ENCODE assay signal across 8 mouse cellular contexts in the genomic region with DNA sequence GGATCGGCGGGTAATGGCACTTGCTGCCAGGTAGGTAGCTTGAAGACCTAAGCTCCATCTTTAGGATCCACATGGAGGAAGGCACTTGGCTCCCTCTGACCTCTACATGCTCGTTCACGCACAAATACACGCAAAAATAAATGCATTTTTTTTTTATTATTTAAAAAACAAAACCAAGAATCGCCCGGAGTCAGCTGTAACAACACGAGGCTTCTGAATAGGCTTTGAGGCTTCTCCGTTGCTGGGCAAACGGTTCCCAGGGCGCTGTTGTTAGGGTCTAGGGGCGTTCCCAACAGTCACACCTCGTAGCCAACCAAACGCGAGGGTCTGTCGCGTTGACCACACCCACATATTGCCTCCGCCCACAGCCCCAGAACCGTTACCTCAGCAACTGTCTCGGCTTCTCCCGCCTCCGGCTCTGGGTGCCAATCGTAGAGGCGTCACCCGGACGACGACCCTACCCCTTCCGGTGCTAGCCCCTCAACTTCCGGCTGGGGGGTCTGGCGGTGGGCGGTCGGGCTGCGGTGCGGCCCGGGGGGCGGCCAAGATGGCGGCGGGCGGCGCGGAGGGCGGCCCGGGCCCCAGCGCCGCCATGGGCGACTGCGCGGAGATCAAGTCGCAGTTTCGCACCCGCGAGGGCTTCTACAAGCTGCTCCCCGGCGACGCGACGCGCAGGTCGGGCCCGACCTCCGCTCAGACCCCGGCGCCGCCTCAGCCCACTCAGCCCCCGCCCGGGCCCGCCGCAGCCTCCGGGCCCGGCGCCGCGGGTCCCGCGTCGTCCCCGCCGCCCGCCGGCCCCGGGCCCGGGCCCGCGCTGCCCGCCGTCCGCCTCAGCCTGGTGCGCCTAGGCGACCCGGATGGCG. TPM values are rescaled to one million over a fixed set of nuclear protein-coding genes. Genes with fewer than 3 reads are reported as not detected.
DNase-seq lines count a peak whose midpoint lies in the region; ATAC-seq and TF ChIP-seq lines count a peak whose summit lies in the region.

A gene (plus strand): TSS at position 505 of the 863 bp plus-strand sequence.

- WGBS in forebrain, embryonic 16.5 days: under 1% methylated on average over 79 of the region's 91 CpGs
- WGBS in liver, postnatal 0 days (ENCODE audit: insufficient replicate concordance): 2% methylated on average over 52 of the region's 91 CpGs
- WGBS in neural tube, embryonic 15.5 days: under 1% methylated on average over 76 of the region's 91 CpGs

- peak within 1 kb of the TSS; percentile 29 for H3K27ac ChIP-seq in MEL (ENCODE audit: control insufficient read depth, low read depth, low read length)
- H3K27ac ChIP-seq in forebrain, embryonic 16.5 days (ENCODE audit: low read length): peak within 1 kb of the TSS; percentile 58
- H3K27ac ChIP-seq in liver, postnatal 0 days (ENCODE audit: low read depth): peak within 1 kb of the TSS; percentile 89
- peak within 1 kb of the TSS; percentile 81 for H3K27ac ChIP-seq in neural tube, embryonic 15.5 days (replicated peaks)

- ATAC-seq in forebrain, embryonic 16.5 days: peak; percentile 99
- peak; percentile 96 for ATAC-seq in liver, postnatal 0 days
- ATAC-seq in neural tube, embryonic 15.5 days (ENCODE audit: low FRiP score): peak; percentile 98

- H3K9ac ChIP-seq in MEL (ENCODE audit: control insufficient read depth, low read depth, low read length, poor library complexity, severe bottlenecking): peak within 1 kb of the TSS; percentile 84
- peak within 1 kb of the TSS; percentile 84 for H3K9ac ChIP-seq in forebrain, embryonic 16.5 days (replicated peaks; ENCODE audit: low read depth, low read length)
- peak within 1 kb of the TSS; percentile 85 for H3K9ac ChIP-seq in liver, postnatal 0 days (replicated peaks)
- H3K9ac ChIP-seq in neural tube, embryonic 15.5 days (replicated peaks): peak within 1 kb of the TSS; percentile 100

- TF ChIP-seq CTCF in MEL (IDR thresholded peaks at IDR 0.05 in 2 of 3, conservative IDR thresholded peaks at IDR 0.05 in 1 of 3; ENCODE audit: control insufficient read depth in 1 of 3, insufficient read depth in 1 of 3, low read depth in 2 of 3, low read length in 3 of 3, poor library complexity in 1 of 3, severe bottlenecking in 1 of 3): no peak
- no peak for TF ChIP-seq CTCF in liver, postnatal 0 days (IDR thresholded peaks at IDR 0.05; ENCODE audit: low read depth)

- no peaks in the 10 kb centered on the region for H3K9me3 ChIP-seq in MEL (replicated peaks; ENCODE audit: insufficient read depth, low read length)
- no peaks in the 10 kb centered on the region for H3K9me3 ChIP-seq in forebrain, embryonic 16.5 days (ENCODE audit: control insufficient read depth, low read length)
- H3K9me3 ChIP-seq in liver, postnatal 0 days (ENCODE audit: low read length): no peaks in the 10 kb centered on the region
- no peaks in the 10 kb centered on the region for H3K9me3 ChIP-seq in neural tube, embryonic 15.5 days (replicated peaks)

- peak within 1 kb of the TSS; percentile 97 for H3K4me2 ChIP-seq in forebrain, embryonic 16.5 days (ENCODE audit: low read length)
- peak within 1 kb of the TSS; percentile 90 for H3K4me2 ChIP-seq in liver, postnatal 0 days (ENCODE audit: low read depth, low read length)
- peak within 1 kb of the TSS; percentile 94 for H3K4me2 ChIP-seq in neural tube, embryonic 15.5 days

- H3K4me1 ChIP-seq in MEL (ENCODE audit: control insufficient read depth in 1 of 2, insufficient read depth in 2 of 2, low read length in 2 of 2): peaks cover 4 to 20% of the 10 kb centered on the region in 2 experiments
- H3K4me1 ChIP-seq in forebrain, embryonic 16.5 days (replicated peaks; ENCODE audit: control insufficient read depth, insufficient read depth, low read length): peaks cover 24% of the 10 kb centered on the region
- H3K4me1 ChIP-seq in liver, postnatal 0 days (ENCODE audit: insufficient read depth): peaks cover 26% of the 10 kb centered on the region
- H3K4me1 ChIP-seq in neural tube, embryonic 15.5 days: peaks cover 25% of the 10 kb centered on the region

- peak; percentile 99 for DNase-seq in MEL (ENCODE audit: low read depth, low spot score)
- peak; percentile 87 to 93 for DNase-seq in cerebellum, adult 18-20 months
- DNase-seq in heart, postnatal 25 days (ENCODE audit: low spot score): peak; percentile 93
- peak; percentile 97 for DNase-seq in layer of hippocampus, adult 11-12 months (ENCODE audit: low spot score)
- DNase-seq in liver, postnatal 0 days: peak; percentile 92
- peak; percentile 97 for DNase-seq in testis, postnatal 10 days (ENCODE audit: low spot score)

- peak; percentile 59 to 93; a peak in 3 of 4 replicates for TF ChIP-seq POLR2A in MEL (IDR thresholded peaks at IDR 0.05; ENCODE audit: control insufficient read depth in 1 of 2, insufficient read depth in 1 of 2, low read depth in 1 of 2, low read length in 2 of 2, poor library complexity in 1 of 2)

- peak within 1 kb of the TSS; percentile 70 to 95 for H3K4me3 ChIP-seq in MEL (ENCODE audit: control insufficient read depth in 1 of 2, insufficient read depth in 1 of 2, low read depth in 2 of 2, low read length in 2 of 2)
- peak within 1 kb of the TSS; percentile 64 for H3K4me3 ChIP-seq in forebrain, embryonic 16.5 days (replicated peaks; ENCODE audit: low read length)
- peak within 1 kb of the TSS; percentile 72 for H3K4me3 ChIP-seq in liver, postnatal 0 days (ENCODE audit: low read depth, low read length)
- H3K4me3 ChIP-seq in neural tube, embryonic 15.5 days (replicated peaks): peak within 1 kb of the TSS; percentile 96

- no peak for TF ChIP-seq RAD21 in MEL (IDR thresholded peaks at IDR 0.05; ENCODE audit: low read depth, low read length)

- H3K79me2 ChIP-seq in MEL (ENCODE audit: control insufficient read depth, insufficient read depth, low read length, poor library complexity): peaks cover 9% of the 10 kb centered on the region

- TF ChIP-seq EP300 in MEL (IDR thresholded peaks at IDR 0.05; ENCODE audit: low read depth in 1 of 2, low read length in 2 of 2): 0 out of 4 replicates have a peak, but pooled peaks of 1 of the 2 experiments have one; percentile 27
- TF ChIP-seq EP300 in liver, postnatal 0 days (IDR thresholded peaks at IDR 0.05; ENCODE audit: low read depth): no peak; the same call in 1 of the 2 replicates

- intact Hi-C loops in heart, postnatal 25 days (cut with DNase I): loop anchor here (2.0 kb wide), 1 partner anchor 13 kb away; no protein-coding TSS in a partner anchor

- H3K27me3 ChIP-seq in MEL (ENCODE audit: control insufficient read depth in 1 of 2, insufficient read depth in 2 of 2, low read length in 2 of 2): no peaks in the 10 kb centered on the region
- no peaks in the 10 kb centered on the region for H3K27me3 ChIP-seq in forebrain, embryonic 16.5 days (replicated peaks; ENCODE audit: control insufficient read depth, insufficient read depth, low read length)
- H3K27me3 ChIP-seq in liver, postnatal 0 days (ENCODE audit: insufficient read depth, low read length): peaks cover 38% of the 10 kb centered on the region
- H3K27me3 ChIP-seq in neural tube, embryonic 15.5 days (replicated peaks): no peaks in the 10 kb centered on the region

- peaks cover 0 to 11% of the 10 kb centered on the region in 2 experiments; a peak in 2 of 4 replicates for H3K36me3 ChIP-seq in MEL (ENCODE audit: control insufficient read depth in 1 of 2, insufficient read depth in 2 of 2, low read length in 2 of 2)
- H3K36me3 ChIP-seq in forebrain, embryonic 16.5 days (ENCODE audit: control insufficient read depth, insufficient read depth): peaks cover 15% of the 10 kb centered on the region
- H3K36me3 ChIP-seq in liver, postnatal 0 days (replicated peaks; ENCODE audit: insufficient read depth, low read length): peaks cover 14% of the 10 kb centered on the region
- H3K36me3 ChIP-seq in neural tube, embryonic 15.5 days: peaks cover 31% of the 10 kb centered on the region

TF ChIP-seq in MEL, 35 proteins besides CTCF, POLR2A, EP300 and RAD21 (continues in another document):
- TF ChIP-seq GATA1 (IDR thresholded peaks at IDR 0.05; ENCODE audit: low read depth, low read length) (no peak), SIN3A (IDR thresholded peaks at IDR 0.05; ENCODE audit: low read length) (peak; percentile 99), POLR2AphosphoS2 (IDR thresholded peaks at IDR 0.05; ENCODE audit: low read length) (no peak), SMC3 (IDR thresholded peaks at IDR 0.05; ENCODE audit: low read depth, low read length) (no peak), TAL1 (IDR thresholded peaks at IDR 0.05; ENCODE audit: low read length) (no peak), ETS1 (IDR thresholded peaks at IDR 0.05; ENCODE audit: low read depth, low read length) (no peak), TCF12 (IDR thresholded peaks at IDR 0.05; ENCODE audit: low read depth, low read length) (peak; percentile 16; the same call in 1 of the 2 replicates), GABPA (IDR thresholded peaks at IDR 0.05; ENCODE audit: low read depth, low read length) (no peak), HCFC1 (IDR thresholded peaks at IDR 0.05; ENCODE audit: low read depth, low read length) (peak; percentile 85), MAFK (IDR thresholded peaks at IDR 0.05; ENCODE audit: borderline replicate concordance, low read depth, low read length) (no peak), KAT2A (conservative IDR thresholded peaks at IDR 0.05; ENCODE audit: low read depth, low read length) (no peak), RCOR1 (IDR thresholded peaks at IDR 0.05; ENCODE audit: low read depth, low read length) (no peak), USF1 (IDR thresholded peaks at IDR 0.05; ENCODE audit: low read depth, low read length) (no peak), NELFE (IDR thresholded peaks at IDR 0.05; ENCODE audit: low read depth, low read length) (peak; percentile 62), MYB (IDR thresholded peaks at IDR 0.05; ENCODE audit: low read depth, low read length) (peak; percentile 68), UBTF (IDR thresholded peaks at IDR 0.05; ENCODE audit: borderline replicate concordance, insufficient read depth, low read depth, low read length) (no peak), ZNF384 (IDR thresholded peaks at IDR 0.05; ENCODE audit: low read depth, low read length) (no peak), MAZ (IDR thresholded peaks at IDR 0.05; ENCODE audit: low read depth, low read length) (peak; percentile 77), POLR2AphosphoS5 (IDR thresholded peaks at IDR 0.05; ENCODE audit: borderline replicate concordance, low read depth, low read length) (no peak), JUND (IDR thresholded peaks at IDR 0.05; ENCODE audit: low read depth, low read length) (no peak)

RNA-seq across cellular contexts. Expression of the gene that starts here (rescaled TPM):
- 18.3 and 19.4 TPM in 2 replicates for total RNA-seq in MEL (2012; rRNA removed)
- polyA plus RNA-seq in MEL (2012; ENCODE audit: insufficient read depth in 1 of 2, insufficient read length in 2 of 2, low read depth in 1 of 2, low replicate concordance in 2 of 2, missing spikeins in 1 of 2): 10 to 100 TPM; 51.5 to 70.3 TPM
- polyA plus RNA-seq in forebrain, embryonic 16.5 days (2015; fragmentation: Nextera tagmentation; extraction: Ambion mirVana): 28.1 and 29.7 TPM in 2 replicates
- total RNA-seq in heart, postnatal 25 days (2021): 10 to 100 TPM; 43.9 to 45.4 TPM
- polyA plus RNA-seq in liver, postnatal 0 days (2015; fragmentation: Nextera tagmentation; extraction: Ambion mirVana): 3.2 and 4.6 TPM in 2 replicates
- polyA plus RNA-seq in neural tube, embryonic 15.5 days (2015; fragmentation: Nextera tagmentation; extraction: Ambion mirVana): 30.3 and 35.8 TPM in 2 replicates

Comparison
In these comparisons a context has a peak if more than half of its experiments do, and no peak if none do; other contexts are left out.
1. Peak in every context shown above with its lines: DNase-seq, ATAC-seq, H3K4me3 ChIP-seq and H3K27ac ChIP-seq.
2. H3K27ac ChIP-seq: peak in every context shown above with its lines; median percentile 89 in liver, postnatal 0 days; 81 in neural tube, embryonic 15.5 days; 58 in forebrain, embryonic 16.5 days; 29 in MEL.